Mouse (Mus musculus) stomach, postnatal 0 days (tissue): ENCODE measurements around the gene Ptpn1.

Experiments used
- CTCF ChIP-seq: IDR thresholded peaks from 2 replicates; pipeline ENCODE4 v1.5.1; 2016; ENCODE audit warnings: antibody characterized with exemption, low read depth, mild to moderate bottlenecking, moderate library complexity
- EP300 ChIP-seq: optimal IDR thresholded peaks from 2 replicates; pipeline ENCODE3; 2016; ENCODE audit warnings: antibody characterized with exemption

DNA sequence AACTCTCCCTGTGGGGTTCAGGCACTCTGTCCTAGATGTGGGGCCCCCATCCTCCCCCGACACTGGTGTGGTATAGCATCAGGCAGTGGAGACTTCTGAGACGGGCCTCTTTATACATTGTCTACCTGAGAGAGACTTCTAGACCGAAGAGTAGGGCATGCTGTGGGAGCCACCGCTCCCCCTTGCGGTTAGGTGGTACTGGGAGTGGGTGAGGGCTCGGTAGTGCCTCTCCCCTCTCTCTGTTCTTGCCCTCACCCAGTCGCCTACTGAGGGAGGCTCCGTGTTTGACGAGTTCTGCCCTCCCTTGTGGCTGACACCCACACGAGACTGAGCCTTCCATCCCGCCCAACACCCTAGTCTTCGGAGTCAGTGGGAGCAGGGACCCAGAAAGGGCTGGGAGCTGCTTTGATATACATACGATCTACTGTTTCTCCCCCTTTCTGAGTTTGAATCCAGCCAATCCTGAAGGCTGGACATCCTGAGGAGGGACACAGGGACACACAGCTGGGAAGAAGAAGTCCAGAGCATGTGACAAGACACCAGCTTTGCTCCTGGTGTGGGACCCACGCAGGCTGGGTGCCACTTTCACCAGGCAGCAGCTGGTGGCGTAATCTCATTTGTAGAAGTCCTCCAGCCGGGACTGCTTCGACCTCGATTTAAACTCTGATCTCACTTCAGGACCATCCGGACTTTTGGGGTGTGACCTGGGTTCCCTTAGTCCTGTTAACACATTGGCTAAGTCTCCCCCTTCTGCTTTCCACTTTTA lies 64.2 kb downstream of the Ptpn1 start:
- TF ChIP-seq CTCF (peak; percentile 35), EP300 (no peak)
